Mouse (Mus musculus) limb, embryonic 12.5 days (tissue): ENCODE measurements around the gene Soat2. TPM values are rescaled to one million over a fixed set of nuclear protein-coding genes. Genes with fewer than 3 reads are reported as not detected.

Experiments
- ATAC-seq: fragments of 200-750 bp; cut with Nextera tagmentation; 2 replicates; pipeline ENCODE4 v1.8.0; 2017; ENCODE audit warnings: low read depth, moderate TSS enrichment; ENCODE audit not compliant: insufficient number of reproducible peaks, insufficient read depth, low FRiP score, low TSS enrichment
- H3K27ac ChIP-seq: fragments of 300-500 bp; sonication (generic); 2 replicates; pipeline ENCODE4 v1.5.1; 2016; ENCODE audit warnings: mild to moderate bottlenecking, moderate library complexity
- H3K27me3 ChIP-seq: fragments of 300-500 bp; sonication (generic); 2 replicates; pipeline ENCODE4 v1.6.1; 2016; ENCODE audit warnings: mild to moderate bottlenecking, moderate library complexity
- H3K36me3 ChIP-seq: fragments of 300-500 bp; sonication (generic); 2 replicates; pipeline ENCODE4 v1.6.1; 2016; ENCODE audit warnings: mild to moderate bottlenecking, moderate library complexity
- H3K4me1 ChIP-seq: fragments of 300-500 bp; sonication (generic); replicated peaks from 2 replicates; pipeline ENCODE4 v1.6.1; 2016
- H3K4me2 ChIP-seq: fragments of 300-500 bp; sonication (generic); 2 replicates; pipeline ENCODE4 v1.6.1; 2016; ENCODE audit warnings: mild to moderate bottlenecking, moderate library complexity
- H3K4me3 ChIP-seq: fragments of 300-500 bp; sonication (generic); replicated peaks from 2 replicates; pipeline ENCODE4 v1.5.1; 2016; ENCODE audit warnings: mild to moderate bottlenecking
- H3K9ac ChIP-seq: fragments of 300-500 bp; sonication (generic); replicated peaks from 2 replicates; pipeline ENCODE4 v1.6.1; 2016; ENCODE audit warnings: mild to moderate bottlenecking, moderate library complexity
- H3K9me3 ChIP-seq: fragments of 300-500 bp; sonication (generic); 2 replicates; pipeline ENCODE4 v1.6.1; 2016; ENCODE audit warnings: mild to moderate bottlenecking, moderate library complexity
- whole genome bisulfite sequencing: fragments of 180-500 bp; shearing (Covaris S2); methylation state at CpG from one replicate; pipeline ENCODE4 v1.1.7; 2016; 5-methylcytosine and 5-hydroxymethylcytosine counted together
- polyA plus RNA-seq: library from polyadenylated mRNA; unstranded; fragments of >200 nt; fragmentation: Nextera tagmentation; extraction: Ambion mirVana; gene quantifications from 2 replicates; pipeline ENCODE4 v1.2.1, GENCODE M21; 2016

Soat2 gene
- polyA plus RNA-seq, 1 experiment from 2014 or later: not detected

DNA sequence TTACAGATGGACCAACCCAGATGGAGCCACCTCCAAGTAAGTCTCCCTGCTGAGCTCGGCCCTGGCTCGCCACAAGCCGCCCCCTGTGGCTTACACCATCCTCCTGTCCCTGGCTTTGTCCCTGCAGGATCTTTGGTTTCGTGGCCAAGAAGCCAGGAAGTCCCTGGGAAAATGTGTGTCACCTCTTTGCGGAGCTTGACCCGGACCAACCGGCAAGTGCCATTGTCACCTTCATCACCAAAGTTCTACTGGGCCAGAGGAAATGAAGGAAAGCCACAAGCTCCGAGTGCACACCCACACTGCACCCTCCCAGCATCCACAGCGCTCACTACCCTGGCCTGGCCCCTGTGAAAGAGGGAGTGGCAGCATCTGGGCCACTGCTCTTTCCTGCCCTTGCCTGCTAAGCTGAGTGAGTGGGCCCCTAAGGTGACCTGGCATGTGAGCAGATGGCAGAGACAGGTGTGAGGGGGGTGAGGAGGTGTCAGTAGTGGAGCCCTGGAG lies 34.5 kb upstream of the Soat2 start:
- Histone ChIP-seq H3K36me3 (peaks cover 96% of the 10 kb centered on the region), H3K4me2 (no peak overlapping the region), H3K27ac (no peak overlapping the region), H3K27me3 (no peaks in the 10 kb centered on the region), H3K4me3 (no peak overlapping the region), H3K9me3 (no peaks in the 10 kb centered on the region), H3K9ac (no peak overlapping the region), H3K4me1 (no peaks in the 10 kb centered on the region; the same call in 1 of the 2 replicates)
- no peak for ATAC-seq
- WGBS: 69% methylated on average over 9 of the region's 9 CpGs

DNA sequence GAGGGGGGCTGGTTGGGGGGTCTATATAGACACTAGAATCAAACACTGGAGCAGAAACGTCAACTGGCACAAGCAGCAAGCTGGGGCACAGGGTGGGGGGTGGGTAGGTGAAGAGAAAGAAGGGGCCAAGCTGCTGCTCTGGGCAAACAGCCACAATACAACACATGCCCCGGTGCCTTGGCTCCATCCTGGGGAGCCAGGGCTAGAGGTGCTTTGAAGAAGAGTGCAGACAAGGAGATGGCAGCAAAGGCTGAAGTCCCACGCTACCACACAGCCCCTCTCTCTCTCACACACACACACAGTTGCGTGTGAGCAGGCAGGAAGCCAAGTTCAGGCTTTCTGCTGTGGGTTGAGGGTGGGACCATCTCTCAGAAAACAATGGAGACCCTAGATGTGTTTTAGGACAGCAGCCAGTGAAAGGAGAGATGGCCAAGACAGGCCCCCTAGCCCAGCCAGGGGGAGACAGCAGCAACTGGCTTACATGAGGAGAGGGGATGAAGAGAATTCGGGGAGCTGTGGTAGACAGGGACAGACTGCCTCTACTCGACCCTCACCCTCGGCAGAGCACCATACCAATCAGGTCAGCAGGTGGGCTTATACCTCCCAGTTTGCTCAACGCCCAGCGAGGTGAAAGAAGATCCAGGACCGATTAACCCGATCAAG lies 33.4 kb upstream of the Soat2 start:
- no peaks in the 10 kb centered on the region for H3K9me3 ChIP-seq
- no peak overlapping the region for H3K4me2 ChIP-seq
- H3K27ac ChIP-seq: no peak overlapping the region
- H3K36me3 ChIP-seq: peaks cover 96% of the 10 kb centered on the region
- H3K9ac ChIP-seq: no peak overlapping the region
- 83% methylated on average over 11 of the region's 11 CpGs for WGBS
- no peaks in the 10 kb centered on the region for H3K27me3 ChIP-seq
- ATAC-seq: no peak
- no peaks in the 10 kb centered on the region; the same call in 1 of the 2 replicates for H3K4me1 ChIP-seq
- H3K4me3 ChIP-seq: no peak overlapping the region

DNA sequence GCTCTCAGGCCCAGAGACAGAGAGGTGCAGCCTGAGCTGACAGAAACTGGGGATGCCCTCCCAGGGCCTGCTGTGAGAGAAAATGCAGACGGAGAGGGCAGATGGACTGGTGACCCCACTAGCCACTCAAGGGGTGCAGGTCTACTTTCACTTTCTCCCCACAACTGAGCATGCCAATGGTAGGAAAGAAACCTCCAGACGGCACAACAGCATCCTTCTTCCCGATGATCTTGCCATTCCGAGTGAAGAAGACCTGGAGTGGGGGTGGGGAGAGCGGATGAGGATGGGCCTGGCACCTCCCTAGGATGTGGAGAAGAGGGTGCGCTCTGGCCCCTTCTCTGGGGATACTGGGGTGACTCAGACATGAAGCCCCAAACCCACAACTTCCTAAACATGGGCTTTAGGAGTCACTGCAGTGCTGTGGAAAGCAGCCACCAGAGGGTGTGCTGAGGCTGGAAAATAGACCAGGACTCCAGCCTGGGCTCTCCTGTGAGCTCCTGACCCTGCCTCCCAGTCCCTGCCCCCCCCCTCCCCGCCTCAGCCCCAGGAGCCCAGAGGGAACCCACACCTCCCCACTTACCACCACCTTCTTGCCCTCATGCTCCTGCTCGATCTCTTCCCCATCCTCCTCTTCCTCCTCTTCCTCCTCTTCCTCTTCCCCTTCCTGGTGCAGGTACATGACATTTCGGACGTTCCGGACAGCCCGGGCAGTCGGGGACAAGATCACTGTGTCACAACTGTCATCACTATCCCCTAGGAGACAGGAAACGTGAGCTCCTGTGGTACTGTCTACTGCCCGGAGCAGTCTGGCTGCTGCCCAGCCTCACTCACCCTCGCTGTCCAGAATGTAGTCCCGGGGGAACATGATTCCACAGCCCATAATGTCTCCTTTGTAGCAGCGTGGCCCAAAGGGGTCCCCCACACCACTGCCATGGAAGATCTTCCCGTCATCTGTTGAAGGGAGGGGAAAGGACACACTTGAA lies 32.6 kb upstream of the Soat2 start:
- Histone ChIP-seq H3K4me1 (no peaks in the 10 kb centered on the region; the same call in 1 of the 2 replicates), H3K4me3 (no peak overlapping the region), H3K9me3 (no peaks in the 10 kb centered on the region), H3K4me2 (no peak overlapping the region), H3K36me3 (peaks cover 95% of the 10 kb centered on the region), H3K27ac (no peak overlapping the region), H3K27me3 (no peaks in the 10 kb centered on the region), H3K9ac (no peak overlapping the region)
- WGBS: 82% methylated on average over 18 of the region's 19 CpGs
- no peak; the same call in 1 of the 2 replicates for ATAC-seq

DNA sequence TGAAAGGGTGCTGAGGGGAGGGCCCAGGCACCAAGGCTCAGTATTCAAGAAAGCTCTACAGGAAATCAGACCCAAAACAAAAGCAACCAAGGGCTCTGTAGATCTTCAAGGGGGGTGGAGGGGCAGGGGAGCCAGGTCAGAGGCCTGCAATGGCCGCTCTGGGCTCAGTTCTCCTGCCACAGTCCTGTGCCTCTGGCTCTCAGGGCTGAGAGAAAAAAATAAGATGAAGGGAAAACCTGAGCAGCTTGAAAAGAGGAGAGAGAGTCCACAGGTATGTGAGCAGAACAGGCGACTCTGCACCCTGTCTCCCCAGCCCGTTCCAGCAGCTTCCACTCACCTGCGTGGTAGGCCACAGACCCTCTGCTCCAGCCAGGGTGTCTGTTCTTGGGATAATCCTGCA lies 31.7 kb upstream of the Soat2 start:
- Histone ChIP-seq H3K4me1 (no peaks in the 10 kb centered on the region), H3K4me3 (no peak overlapping the region), H3K27me3 (no peaks in the 10 kb centered on the region), H3K9ac (no peak overlapping the region), H3K27ac (no peak overlapping the region), H3K9me3 (no peaks in the 10 kb centered on the region), H3K4me2 (no peak overlapping the region), H3K36me3 (peaks cover 89% of the 10 kb centered on the region)
- ATAC-seq: no peak
- 90% methylated on average over 4 of the region's 4 CpGs for WGBS

DNA sequence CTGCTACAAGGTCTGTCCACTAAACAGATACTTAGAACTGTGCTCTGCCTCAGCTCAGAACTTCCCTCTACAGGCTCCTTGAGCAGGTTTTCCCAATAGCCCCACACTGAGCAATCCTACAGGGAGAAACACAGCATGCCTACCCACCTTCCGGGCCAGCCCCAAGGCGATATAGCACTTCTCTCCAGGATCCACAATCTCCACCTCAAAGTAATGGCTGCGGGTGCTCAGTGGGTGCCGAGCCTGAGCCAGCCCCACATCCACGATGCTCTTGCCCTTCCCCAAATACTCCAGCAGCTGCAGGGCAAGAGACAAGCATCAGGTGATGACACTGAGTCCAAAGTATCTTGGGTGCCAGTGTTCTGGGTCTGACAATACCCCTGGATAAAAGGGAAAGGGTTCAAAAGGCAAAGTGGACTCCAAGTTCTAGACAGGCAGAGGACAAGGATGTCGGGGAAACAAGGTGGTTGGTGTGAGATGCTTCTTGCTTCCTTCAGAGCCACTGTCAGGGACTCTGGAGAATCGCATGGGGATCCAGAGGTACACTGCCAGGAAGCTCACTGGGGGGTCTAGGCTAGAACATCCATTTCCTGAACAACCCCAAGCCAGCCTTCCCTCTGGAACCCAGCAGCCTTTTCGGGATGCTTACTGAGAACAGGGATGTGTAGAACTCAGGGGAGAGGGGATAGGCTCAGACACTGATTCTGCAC lies 31.1 kb upstream of the Soat2 start:
- H3K9ac ChIP-seq: no peak overlapping the region
- H3K27ac ChIP-seq: no peak overlapping the region
- ATAC-seq: no peak
- no peaks in the 10 kb centered on the region for H3K4me1 ChIP-seq
- peaks cover 85% of the 10 kb centered on the region for H3K36me3 ChIP-seq
- no peak overlapping the region for H3K4me2 ChIP-seq
- 69% methylated on average over 8 of the region's 8 CpGs for WGBS
- no peaks in the 10 kb centered on the region for H3K27me3 ChIP-seq
- H3K4me3 ChIP-seq: no peak overlapping the region
- H3K9me3 ChIP-seq: no peaks in the 10 kb centered on the region

DNA sequence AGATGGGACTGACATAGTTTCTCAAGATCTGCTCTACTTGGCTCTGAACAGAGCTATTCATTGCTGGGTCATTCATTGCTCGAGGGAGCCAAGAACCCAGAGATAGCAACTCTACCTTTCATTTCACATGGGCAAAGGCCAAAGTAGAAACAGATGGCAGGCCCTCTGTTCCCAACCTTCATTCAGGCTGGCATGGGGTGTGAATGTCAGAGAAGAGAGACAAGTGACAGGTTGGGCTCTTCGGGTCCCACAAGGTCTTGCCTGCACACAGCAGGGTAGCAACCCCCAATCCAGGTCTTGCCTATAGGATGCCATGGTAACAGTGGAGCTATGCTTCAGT lies 30.5 kb upstream of the Soat2 start:
- 76% methylated on average over 2 of the region's 2 CpGs for WGBS
- H3K27ac ChIP-seq: no peak overlapping the region
- H3K4me3 ChIP-seq: no peak overlapping the region
- H3K4me1 ChIP-seq: no peaks in the 10 kb centered on the region
- ATAC-seq: no peak
- no peak overlapping the region for H3K4me2 ChIP-seq
- H3K27me3 ChIP-seq: no peaks in the 10 kb centered on the region
- H3K36me3 ChIP-seq: peaks cover 85% of the 10 kb centered on the region
- no peak overlapping the region for H3K9ac ChIP-seq
- H3K9me3 ChIP-seq: no peaks in the 10 kb centered on the region

DNA sequence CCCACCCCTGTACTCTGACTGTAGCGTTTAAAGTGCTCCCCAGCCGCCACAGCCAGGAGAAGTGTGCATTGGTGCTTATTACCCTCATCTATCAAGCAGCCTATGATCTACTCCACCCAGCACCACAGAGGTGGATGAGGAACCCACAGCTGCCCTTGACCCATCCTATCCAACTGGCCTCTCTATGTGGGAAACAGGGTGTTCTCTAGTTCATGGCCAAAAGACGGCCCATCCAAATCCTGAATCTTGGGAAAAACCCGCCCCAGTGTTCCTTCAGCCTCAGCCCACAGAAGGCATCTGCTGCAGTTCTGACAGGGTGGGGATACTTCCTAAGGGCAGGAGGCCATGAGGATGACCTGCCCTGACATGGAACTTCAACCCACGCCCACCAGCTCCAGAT lies 29.8 kb upstream of the Soat2 start:
- H3K36me3 ChIP-seq: peaks cover 85% of the 10 kb centered on the region
- H3K27ac ChIP-seq: no peak overlapping the region
- no peaks in the 10 kb centered on the region for H3K9me3 ChIP-seq

DNA sequence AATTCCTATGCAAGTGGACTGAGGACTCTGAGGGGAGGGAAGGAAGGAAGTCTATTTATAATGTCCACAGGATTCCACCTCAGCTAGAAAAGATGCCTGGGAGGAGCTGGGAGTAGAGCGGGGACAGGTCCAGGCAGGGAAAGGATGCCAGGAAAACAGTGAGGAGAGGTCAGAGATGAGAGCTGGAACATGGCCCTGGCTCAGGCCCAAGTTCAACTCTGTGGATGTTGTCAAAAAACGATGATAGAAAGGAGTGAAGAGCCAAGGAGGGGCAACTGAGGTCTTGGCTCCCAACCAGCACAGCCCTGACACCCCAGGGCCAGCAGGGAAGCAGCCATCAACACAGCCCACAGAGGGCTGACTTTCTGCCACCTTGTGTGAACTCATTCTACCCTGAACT lies 24.0 kb upstream of the Soat2 start:
- Histone ChIP-seq H3K9ac (no peak overlapping the region), H3K36me3 (peaks cover 83% of the 10 kb centered on the region), H3K27ac (no peak overlapping the region), H3K9me3 (no peaks in the 10 kb centered on the region), H3K4me3 (no peak overlapping the region), H3K27me3 (no peaks in the 10 kb centered on the region), H3K4me2 (no peak overlapping the region), H3K4me1 (no peaks in the 10 kb centered on the region)
- ATAC-seq: no peak
- 75% methylated on average over 2 of the region's 2 CpGs for WGBS

More for the DNA sequence above, 29.8 kb upstream of the Soat2 start:
- Histone ChIP-seq H3K27me3 (no peaks in the 10 kb centered on the region), H3K4me3 (no peak overlapping the region), H3K4me1 (no peaks in the 10 kb centered on the region), H3K9ac (no peak overlapping the region), H3K4me2 (no peak overlapping the region)
- no peak for ATAC-seq
- WGBS: 81% methylated on average over 5 of the region's 5 CpGs

DNA sequence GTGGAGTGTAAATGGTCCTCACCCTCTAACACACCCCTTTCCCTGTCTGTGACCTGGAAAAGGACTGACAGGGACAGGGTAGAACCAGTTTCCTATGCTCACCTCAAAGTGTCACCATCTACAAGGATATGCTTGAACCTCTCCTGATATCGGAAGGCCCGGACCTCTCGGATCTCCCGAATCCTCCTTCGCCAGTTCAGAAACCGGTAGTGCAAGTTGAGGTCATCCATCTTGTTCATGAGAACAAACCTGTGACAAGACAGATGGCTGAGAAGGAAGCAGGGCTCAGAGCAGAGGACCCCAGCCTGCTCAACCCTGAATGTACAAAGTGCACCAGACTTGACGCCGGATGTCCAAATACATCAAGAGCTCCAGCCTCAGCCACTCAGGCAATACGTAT lies 17.0 kb upstream of the Soat2 start:
- Histone ChIP-seq H3K9ac (no peak overlapping the region), H3K27ac (no peak overlapping the region), H3K4me1 (peaks cover 11% of the 10 kb centered on the region), H3K36me3 (peaks cover 53% of the 10 kb centered on the region), H3K4me3 (no peak overlapping the region), H3K4me2 (no peak overlapping the region), H3K27me3 (no peaks in the 10 kb centered on the region), H3K9me3 (no peaks in the 10 kb centered on the region)
- 89% methylated on average over 9 of the region's 9 CpGs for WGBS
- ATAC-seq: no peak

DNA sequence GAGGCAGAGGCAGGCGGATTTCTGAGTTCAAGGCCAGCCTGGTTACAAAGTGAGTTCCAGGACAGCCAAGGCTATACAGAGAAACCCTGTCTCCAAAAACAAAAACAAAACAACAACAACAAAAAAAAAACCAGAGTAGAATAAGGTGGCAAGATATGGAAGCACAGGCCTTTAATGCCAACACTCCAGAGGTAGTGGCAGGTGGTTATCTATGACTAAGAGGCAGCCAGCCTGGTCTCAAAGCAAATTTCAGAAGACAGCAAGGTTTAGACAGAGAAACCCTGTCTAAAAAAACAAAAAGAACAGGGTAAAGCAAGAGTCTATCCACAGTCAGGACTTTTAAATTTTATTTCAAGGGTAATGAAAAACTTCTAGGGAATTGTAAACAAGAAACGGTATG lies 15.6 kb upstream of the Soat2 start:
- 94% methylated on average over 2 of the region's 2 CpGs for WGBS
- H3K27ac ChIP-seq: no peak overlapping the region
- peak overlapping the region; percentile 78; the same call in 1 of the 2 replicates for H3K4me2 ChIP-seq
- no peaks in the 10 kb centered on the region for H3K27me3 ChIP-seq
- H3K4me3 ChIP-seq: no peak overlapping the region
- ATAC-seq: no peak
- no peak overlapping the region for H3K9ac ChIP-seq
- H3K9me3 ChIP-seq: no peaks in the 10 kb centered on the region
- peaks cover 39% of the 10 kb centered on the region for H3K36me3 ChIP-seq
- peaks cover 11% of the 10 kb centered on the region for H3K4me1 ChIP-seq
